Mouse (Mus musculus) ES-E14 (cell line): ENCODE measurements around the gene Alg9.

Experiments
- CHD2 ChIP-seq: IDR thresholded peaks from 2 replicates; pipeline ENCODE4 v1.6.1; 2014; ENCODE audit warnings: mild to moderate bottlenecking, low read depth, low read length, inconsistent platforms
- MAFK ChIP-seq: IDR thresholded peaks from 2 replicates; pipeline ENCODE4 v1.6.1; 2014; ENCODE audit warnings: mild to moderate bottlenecking, low read depth, low read length, inconsistent platforms; ENCODE audit not compliant: insufficient read depth
- ZC3H11A ChIP-seq: IDR thresholded peaks from 2 replicates; pipeline ENCODE4 v1.6.1; 2012; ENCODE audit warnings: low read depth, mild to moderate bottlenecking, inconsistent platforms, low read length, borderline replicate concordance
- ZNF384 ChIP-seq: IDR thresholded peaks from 2 replicates; pipeline ENCODE4 v1.6.1; 2012; ENCODE audit warnings: low read depth, low read length, inconsistent platforms

DNA sequence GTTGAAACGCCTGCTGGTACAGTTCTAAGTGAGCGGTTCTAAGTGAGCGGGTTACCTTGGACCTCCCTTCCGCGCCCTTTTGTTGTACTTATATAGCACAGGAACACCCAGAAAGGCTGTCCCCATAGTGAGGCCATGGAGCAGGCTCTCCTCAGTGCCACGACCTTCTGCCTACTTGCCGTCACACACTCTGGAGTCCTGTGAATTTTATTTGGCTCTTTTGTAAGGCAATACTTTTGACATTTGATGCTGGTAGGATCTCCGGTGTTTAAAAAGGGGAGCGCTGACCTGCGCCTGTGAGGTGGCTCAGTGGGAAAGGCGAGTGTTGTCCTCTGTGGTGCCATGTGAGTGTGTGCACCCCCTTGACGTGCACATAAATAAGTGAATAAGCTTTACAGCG lies 34.3 kb downstream of the Alg9 start:
- TF ChIP-seq CHD2 = no peak
- no peak for TF ChIP-seq ZC3H11A
- no peak for TF ChIP-seq ZNF384
- TF ChIP-seq MAFK = no peak
